Mouse (Mus musculus) right cerebral cortex, postnatal 4 days (tissue): ENCODE results near the gene 3110040N11Rik.
"Not testable (repeated sequence)": the region's sequence is repeated elsewhere in the genome, so short reads cannot be mapped to it uniquely, and the experiment has no call there.

ENCODE experiments used
- DNase-seq: peaks from one replicate; pipeline ENCODE4 v3.0.0-alpha.2; 2022

The 3110040N11Rik gene

DNA sequence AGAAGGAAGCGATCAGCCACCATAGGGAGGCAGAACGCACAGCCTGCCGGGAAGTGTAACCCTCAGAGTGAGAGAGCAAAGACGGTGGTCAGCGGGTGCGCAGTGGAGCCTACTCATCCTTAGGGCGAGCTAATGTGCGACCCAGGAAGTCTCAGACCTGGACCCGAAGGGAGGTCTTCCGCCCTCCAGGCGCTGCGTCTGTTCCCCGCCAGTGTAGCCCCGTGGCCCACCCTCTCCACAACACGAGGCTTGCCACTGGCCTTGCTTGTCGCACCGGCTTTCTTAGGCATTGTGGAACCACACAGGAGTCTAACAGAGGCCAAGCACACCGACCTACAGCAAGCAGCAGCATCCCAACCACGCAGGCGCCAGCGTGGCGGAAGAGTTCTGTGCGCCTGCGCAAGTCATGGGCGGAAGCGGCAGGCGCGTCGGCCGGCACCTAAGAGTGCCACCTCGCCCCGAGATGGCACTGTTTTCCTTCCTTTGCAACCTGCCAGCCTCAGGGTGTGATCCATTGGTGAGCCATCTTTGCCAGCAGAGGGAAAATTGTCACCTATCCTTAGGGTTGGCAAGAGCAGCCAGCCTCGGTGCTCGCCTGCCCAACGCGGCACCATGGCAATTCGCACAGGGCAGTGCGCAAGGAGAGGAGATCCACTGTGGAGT is at the start of gene 3110040N11Rik:
Gene 3110040N11Rik, minus strand, starts transcription at position 384 of the 663 bp plus-strand sequence.
- DNase-seq: peak; percentile 87

DNA sequence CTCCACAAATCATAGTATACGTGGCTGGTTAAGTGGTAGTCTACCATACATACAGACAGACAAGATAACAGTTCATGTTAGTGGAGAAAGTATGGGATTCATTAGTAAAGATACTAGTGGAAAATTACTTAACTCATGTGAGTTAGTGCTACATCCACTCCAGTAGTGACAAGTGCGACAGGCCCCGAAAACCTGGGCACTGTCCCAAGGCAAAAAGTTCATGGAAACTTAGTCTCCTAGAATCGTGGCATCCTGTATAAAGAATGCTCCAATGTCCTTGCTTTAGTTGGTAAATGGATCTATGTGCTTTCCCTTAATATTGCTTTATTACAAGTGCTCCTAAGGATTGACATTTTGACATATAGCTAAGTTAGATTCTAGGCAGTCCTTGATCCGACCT is 48.5 kb upstream of the 3110040N11Rik start:
- DNase-seq: not testable (repeated sequence)

DNA sequence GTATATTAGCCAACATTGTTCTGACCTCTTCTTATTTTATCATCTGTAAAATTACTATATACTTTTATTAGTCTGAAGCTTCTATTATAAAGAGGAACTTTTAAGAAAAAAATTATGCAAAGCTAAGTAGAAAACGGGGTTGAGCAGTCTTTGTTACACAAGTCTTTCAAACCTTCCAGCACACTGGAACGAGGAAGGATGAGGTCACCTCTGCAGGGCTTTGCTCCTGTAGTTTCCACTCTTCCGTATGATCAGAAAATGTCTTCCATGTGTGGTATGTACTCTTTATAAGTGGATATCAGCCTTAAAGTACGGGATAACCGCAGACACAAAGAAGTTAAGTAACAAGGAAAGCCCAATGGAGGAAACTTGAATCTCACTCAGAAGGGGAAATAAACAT is 46.2 kb upstream of the 3110040N11Rik start:
- no peak for DNase-seq

DNA sequence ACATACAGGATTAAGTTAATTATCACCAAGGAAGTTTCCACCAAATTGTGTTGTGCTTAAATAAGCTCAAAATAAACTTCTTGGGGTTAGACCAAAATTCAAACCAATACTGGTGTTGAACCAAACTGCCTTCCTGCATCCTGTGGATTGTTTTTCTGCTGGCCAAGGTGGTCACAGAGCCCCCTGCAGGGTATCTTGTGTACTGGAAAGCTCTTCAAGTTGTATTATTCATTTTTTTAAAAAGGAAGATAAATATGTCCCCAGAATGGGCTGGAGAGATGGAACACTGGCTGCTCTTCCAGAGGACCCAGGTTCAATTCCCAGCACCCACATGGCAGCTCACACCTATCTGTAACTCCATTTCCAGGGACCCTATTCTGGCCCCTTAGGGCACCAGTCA is 45.6 kb upstream of the 3110040N11Rik start:
- no peak for DNase-seq

DNA sequence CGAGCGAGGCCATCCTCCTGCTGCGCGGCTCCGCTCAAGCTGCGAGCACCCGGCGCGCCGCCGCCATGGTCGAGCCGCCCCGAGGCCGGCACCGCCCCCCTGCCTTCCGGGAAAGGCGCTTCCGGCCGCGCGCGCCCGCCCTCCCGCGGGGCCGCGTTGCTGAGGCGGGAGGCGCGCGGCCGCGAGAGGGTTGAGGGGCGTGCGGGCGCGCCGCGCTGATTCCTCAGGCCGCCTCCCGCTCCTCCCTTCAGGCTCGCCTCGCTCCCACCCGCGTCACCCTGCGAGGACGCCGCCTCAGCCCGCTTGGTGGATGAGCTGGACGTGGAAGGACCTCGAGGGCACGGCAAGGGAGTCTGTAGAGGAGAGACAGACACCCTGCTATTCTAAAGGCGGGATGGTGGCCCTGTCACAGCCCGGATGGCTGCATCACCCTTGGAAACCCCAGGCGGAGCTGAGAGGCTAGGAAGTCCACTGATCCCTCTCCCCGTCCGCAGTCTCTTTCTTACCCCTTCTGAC is 40.2 kb upstream of the 3110040N11Rik start, which contains the start of gene Btbd1:
Gene Btbd1, minus strand, starts transcription at position 53 of the 516 bp plus-strand sequence.
- peak; percentile 90 for DNase-seq

DNA sequence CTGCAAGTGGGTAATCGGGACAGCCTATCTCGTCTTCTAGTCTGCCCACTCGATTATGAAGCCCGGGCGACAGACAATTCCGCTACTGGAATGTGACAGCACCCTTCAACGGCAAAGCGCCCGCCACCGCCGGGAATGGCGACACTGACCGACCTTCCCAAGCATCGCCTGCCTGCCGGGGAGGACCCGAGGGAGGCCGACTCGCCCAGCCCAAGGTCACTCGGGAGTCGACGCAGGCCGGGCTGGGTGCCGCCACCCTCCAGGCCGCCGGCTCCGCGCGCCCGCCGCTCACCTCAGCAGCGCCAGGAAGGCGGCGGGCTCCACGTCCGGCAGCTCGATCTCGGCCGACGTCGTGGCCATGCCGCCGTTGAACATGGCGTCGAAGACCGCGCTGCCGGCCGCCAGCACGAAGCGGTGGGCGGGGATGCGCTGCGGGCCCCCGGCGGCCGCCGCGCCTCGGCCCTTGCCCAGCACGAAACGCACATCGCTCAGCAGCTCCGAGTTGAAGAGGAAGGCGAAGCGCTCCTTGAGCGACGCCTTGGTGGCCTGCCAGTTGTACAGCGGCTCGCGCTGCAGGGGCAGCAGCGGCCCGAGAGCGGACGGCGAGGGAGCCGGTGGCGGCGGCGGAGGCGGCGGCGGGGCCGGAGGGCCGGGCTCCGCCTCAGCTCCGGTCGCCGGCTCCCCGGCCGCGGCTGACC is 39.6 kb upstream of the 3110040N11Rik start:
- DNase-seq: peak; percentile 69

DNA sequence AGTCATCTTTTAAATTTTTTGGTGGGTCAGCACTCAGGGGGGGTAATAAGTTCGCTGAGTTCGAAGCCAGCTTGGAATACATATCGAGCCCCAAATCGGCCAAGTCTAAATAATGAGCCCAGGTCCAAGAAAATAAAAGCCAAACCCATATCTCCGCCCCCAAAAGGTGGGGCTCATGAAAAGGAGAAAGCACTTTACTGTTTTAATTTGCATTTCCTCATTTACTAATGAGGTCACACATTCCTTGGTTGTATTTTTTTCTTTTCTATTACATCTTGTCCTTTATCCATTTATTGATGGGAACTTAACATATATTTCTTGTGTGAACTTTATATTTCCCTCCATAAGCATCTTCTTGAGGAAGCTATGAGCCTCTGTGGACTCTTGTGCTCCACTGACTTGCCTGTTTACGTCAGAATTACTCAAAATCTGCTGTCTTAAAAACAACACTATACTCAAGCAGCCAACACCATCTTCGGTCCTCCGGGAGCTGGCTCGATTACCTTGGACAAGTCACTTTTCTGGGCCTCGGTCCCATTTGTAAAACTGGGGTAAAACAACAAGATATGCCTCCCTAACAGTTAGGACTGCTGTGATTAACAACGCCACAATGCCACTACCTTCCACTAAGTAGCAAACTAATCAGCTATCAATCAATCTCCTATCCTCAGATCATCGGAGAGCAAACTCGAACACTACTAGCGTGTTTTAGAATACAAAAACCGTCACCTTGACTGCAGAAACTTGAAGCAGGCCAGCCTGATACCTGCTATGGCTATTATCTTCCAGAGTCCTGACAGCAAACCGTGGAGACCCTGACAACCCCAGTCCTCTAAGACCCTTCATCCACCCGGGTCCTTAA is 38.8 kb upstream of the 3110040N11Rik start:
- no peak for DNase-seq

DNA sequence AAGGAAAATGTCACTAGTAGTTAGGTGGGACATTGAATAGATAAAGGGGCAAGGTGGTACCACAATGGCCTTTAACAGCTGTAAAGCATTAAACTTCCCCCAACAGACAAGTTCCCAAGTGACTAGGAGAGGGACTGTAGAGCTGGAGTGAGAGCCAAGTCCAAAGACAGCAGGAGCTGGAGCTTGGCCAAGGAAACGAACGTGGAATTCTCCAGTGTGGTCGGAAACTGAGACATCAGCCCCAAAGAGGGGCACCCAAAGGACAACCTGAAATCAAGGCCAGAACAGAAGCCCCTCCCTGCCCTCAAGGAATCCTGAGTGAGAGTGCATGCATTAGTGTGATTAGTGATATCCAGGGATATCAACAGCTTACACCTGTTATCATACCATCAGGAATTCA is 36.1 kb upstream of the 3110040N11Rik start:
- peak; percentile 29 for DNase-seq

DNA sequence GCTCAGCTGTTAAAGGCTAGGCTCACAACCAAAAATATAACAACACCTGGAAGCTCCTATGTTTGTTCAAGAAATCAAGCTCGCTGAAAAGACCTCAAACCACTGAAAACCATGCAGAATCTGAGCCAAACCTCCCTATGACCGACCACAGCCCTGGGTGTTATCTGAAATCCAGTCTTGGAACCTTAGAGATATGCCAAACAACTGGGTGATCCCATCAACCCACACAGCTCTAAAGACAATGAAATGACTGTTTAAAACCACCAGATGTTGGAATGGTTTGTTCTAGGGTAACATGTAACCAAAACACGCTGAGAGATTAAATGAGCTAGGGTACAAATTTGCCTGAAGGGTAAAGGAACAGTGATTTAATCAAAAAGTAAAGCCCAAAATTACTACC is 35.6 kb upstream of the 3110040N11Rik start:
- no peak for DNase-seq

DNA sequence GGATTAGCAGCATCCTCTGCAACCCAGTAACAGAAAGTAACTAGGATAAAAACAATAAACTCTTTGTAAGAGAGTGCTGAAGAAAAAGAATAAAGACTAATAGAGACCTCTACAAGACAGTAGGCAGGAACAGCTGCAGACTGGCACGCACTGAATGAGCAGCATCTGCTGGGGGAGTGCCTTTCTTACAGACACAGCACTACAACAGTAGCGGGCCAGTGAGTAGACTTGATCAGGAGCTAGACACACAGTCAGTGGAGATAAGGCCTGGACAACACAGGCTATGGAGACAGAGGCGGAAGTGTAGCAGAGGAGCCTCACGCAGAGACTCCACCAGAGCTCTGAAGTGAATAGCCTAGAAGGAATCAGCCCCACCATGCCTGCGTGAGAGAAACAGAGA is 16.8 kb upstream of the 3110040N11Rik start:
- no peak for DNase-seq

DNA sequence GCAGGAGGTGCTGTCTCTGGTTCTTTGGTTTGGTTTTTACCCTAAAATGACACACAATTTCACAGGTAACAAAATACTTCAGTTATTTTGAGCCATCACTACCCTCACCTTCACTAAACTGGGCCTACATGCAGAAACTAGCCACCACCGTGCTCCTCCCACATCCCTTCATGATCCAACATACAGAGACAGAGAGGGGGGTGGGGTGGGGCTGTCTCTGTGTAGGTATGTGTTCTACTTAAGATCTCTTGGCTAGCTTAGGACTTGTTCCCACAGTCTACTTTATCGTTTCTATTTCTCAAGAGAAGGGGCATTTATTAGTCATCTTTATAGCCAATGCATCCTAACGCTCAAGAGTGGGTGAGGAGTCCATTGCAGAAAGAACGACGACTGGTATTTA is 742 bp downstream of the 3110040N11Rik start:
- peak; percentile 31 for DNase-seq

DNA sequence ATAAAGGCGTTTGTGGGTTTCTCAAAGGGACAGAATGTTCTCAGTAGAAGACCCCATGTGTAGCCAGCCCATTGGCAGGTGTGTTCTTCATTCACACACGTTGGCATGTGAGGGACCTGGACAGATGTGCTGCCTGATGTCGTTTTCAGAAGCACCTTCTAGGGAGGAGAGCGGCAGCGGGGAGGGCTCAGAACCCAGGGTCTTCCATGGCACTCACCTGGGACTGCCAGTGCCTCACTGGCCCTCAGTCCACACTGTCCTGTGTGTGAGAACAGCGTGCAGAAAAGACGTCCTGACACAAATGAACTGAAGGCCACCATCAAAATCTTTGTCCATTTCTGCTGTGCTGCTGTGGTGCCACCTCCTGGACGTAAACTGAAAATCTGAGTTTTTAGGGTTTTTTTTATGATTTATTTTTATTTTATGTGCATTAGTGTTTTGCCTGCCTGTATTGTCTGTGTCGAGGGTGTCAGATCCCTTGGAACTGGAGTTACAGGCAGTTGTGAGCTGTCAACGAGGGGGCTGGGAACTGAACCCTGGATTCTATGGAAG is 11.5 kb downstream of the 3110040N11Rik start:
- DNase-seq: peak; percentile 22

DNA sequence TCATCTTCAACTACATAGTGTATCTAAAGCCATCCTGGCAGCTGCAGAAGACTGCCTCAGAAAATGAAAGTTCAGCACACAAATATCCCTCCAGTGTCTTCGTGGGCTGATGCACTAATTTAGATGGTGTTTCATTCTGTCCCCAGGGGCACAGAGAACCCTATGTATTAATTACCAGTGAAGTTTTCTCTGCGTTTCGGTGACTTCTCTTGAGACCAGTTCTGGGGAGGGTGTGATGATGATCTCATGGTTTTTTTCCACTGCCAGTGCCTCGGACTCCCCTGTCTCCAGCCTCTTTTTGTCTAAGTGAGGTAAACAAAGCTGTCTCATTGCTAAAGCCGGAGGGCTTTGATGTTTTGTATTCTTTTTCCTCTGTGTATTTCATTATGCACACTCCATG is 14.0 kb downstream of the 3110040N11Rik start:
- no peak for DNase-seq

DNA sequence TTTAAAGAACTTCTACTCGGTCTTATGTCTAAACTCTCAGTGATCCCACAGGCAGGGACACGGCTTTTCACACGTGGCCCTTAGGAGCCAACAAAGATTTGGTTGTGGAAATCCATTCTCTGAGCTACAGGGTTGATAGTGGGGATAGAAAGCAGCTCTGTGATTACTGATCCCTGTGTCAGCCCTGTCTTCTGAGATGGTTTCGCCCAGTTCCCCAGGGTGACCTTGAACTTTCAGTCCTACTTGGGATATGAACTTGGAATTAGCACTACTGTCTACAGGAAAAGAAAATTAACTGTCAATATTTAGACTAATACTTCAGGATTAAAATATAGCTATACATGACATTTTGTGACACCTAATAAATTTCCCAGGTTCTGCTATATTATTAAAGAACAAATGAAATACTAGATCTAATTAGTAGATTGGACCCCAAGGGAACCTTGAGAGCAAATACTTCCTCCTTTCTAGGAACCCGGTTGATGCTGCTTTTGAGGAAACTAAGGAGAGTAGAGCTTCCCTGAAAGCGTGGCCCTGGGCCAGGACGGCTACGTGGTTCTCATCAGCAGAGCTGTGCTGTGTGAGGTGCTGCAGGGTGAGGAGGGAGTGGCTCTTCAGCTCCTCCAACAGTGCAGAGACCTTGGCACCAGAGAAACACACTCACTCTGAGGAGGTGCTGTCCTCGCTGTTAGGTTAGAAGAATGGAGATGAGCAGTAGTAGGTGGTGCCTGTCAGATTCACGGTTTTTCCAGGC is 16.3 kb downstream of the 3110040N11Rik start:
- no peak for DNase-seq

DNA sequence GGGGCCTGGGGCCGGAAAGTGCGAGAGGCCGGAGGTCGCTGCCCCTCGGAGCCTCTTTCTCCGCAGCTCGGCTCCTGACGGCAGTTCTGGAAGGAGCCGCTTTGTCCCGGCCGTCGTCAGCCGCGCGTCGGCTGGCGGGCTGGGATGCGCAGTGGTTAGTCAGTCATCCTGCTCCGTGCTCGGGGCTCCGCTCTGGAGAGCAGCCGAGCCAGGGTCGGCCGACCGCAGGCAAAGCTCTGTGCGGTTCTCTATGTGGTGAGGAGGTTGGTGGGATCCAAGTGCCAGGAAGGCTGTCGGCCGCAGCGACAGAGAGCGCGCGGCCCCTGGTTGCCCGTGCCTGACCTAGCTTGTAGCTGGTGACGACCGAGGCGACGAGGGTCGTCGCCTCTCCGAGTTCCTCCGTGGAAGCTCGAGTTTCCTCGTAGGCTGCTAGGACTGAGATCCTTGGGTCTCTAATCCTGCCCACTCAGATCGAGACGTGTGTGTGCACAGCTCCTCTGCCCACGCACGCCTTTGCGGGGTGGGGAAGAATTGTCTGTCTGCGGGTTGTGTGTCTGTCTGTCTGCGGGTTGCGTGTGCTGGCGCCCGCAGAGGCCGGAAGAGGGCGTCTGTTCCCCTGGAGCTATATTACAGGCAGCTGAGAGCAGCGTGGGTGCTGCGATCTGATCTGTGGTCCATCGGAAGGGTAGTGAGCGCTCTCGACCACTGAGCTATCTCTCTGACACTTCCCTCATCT is 26.0 kb downstream of the 3110040N11Rik start:
- peak; percentile 48 for DNase-seq

DNA sequence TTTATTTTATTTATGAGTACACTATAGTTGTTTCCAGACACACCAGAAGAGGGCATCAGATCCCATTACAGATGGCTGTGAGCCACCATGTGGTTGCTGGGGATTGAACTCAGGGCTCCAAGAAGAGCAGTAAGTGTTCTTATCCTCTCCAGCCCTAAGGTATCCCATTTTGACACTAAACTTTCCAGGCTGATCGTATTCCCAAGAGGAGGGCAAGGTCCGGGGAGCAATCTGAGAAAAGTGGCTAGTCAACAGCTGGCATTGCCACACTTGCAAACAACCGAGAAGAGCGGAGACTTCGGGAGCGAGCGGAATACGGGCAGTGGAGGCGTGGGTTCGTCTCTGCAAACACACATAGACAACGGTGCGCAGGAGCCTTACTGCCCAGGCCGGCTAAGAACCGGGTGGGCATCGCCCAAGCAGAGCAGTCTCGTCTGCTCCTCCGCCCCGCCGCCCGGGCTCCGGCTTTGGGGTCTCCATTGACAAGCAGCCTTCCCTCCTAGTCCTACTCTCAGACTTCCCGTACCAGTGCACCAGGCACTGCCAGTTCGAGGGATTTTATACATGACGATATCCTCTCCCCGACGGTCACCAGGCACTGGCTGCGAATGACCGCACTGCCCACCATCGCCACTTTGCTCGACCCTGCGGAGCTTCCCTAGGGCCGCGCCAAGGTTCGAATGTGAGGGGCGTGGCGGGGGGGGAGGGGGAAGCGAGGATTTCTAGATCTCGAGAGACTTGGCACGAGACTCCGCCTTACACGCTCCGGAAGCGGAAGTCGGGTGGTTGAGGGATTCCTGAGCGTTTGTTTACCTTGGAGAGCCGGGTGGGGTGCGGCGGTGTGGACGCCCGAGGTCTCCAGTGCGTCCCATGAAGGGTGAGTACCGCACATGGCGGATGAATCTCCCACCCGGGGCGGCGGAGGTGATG is 26.8 kb downstream of the 3110040N11Rik start, which contains the start of gene Ramac:
Gene Ramac, plus strand, starts transcription at position 746 of the 930 bp plus-strand sequence.
- peak; percentile 94 for DNase-seq

DNA sequence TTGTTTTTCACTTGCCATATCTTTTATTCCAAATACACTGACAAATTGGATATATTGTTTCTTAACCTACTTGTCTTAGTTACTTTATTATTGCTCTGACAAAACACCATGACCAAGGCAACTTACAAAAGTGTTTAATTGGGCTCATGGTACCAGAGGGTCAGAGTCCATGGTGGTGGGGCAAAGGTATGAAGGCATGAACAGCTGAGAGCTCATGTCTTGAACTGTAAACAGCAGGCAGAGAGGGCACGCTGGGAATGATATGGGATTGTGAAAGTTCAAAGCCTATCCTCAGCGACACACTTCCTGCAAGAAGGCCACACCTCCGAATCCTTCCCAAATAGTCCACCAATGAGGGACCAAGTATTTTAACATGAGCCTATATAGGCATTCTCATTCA is 41.3 kb downstream of the 3110040N11Rik start:
- DNase-seq: no peak

DNA sequence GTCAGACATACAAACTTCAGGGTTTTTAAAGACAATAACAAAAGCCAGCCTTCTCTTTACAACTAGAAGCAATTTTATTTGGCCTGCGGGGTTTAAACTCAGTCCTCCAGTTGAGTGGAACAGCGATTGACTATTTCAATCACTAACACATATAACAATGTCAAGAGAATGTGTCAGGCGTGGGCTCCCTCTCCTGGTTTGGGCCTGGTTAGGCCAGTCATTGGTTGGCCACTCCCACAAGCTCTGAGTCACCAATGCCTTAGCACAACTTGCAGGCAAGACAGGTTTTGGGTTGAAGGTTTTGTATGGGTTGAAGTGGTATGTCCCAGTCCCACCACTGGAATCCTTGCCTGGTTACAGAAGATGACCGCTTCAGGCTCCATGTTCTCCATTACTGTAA is 45.1 kb downstream of the 3110040N11Rik start:
- DNase-seq: no peak

DNA sequence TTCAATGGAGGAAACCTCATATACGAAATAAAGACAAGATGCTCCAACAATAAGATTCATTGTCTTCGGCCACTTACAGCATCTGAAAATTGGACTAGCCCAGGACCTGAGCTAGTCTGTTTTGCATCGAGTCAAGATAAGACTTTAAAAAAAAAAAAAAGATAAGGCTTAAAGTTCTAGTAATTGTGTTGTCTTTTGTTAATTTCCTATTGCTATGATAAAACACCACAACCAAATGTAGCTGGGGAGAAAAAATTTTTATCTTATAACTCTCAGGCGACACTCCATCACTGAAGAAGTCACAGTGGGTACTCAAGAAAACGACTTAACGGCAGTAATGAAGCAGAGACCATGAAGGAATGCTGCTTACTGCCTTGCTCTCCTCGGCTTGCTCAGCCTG is 49.3 kb downstream of the 3110040N11Rik start:
- DNase-seq: no peak

DNA sequence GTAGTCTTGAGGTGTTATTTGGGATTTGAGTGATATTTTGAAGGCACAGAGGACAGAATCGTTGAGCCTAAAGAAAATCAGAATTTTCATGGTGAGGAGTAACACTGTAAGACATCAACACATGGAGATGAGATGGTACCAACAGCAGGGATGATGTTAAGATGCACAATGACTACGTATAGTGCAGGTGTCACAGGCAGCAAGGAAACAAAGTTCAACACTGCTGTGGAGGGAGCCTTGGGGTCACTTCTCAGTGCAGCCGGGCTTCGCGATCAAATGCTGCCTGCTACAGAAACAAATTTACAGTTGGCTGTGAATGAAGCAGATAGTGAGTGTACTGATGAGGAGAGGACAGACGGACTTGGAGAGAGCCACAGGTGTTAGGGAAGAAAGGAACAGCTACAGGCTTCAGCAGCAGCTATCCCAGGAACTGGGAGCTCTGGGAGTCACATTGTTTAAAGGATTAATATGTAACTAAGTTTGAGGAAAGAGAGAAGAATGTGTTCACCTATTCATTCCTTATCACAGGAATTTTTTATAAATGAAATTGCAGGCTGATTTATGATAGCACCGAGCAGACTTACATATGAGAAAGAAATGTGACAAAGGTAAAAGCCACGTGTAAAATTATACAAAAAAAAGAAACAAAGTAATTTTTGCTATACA is 50.4 kb downstream of the 3110040N11Rik start:
- DNase-seq: no peak
